Comparison of ENCODE assay signal across 25 mouse cellular contexts in the genomic region with DNA sequence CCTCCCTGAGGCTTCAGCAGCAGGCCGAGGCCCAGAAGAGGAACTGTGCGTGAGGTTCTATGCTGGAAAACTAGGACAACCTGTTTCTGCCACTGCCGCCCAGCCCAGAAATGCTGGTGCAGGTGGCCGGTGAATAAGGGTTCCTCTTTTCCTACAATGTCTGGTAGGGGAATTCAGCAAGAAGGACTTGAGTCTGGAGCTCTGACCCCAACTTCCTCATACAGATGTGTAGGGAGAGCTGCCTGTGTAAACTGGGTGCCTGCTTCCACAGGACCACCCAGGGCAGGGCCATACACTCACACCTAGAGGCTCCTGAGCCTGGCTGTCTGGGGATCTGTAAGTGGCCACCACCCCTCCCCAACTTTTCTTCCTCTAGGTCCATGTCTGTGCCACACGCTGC.
A peak's percentile ranks its signal among the peaks of the same experiment; 100 is the strongest.
DNase-seq lines count a peak whose midpoint lies in the region; ATAC-seq and TF ChIP-seq lines count a peak whose summit lies in the region.
"Had no signal": no experiment of that assay in that cellular context is flagged by ENCODE, and none has a peak within 500 bp of the region (broad histone marks: within the 10 kb centered on the region; RNA-seq: fewer than 3 reads in every experiment).

No protein-coding gene starts in this region.

- no peak for TF ChIP-seq POLR2A in MEL (IDR thresholded peaks at IDR 0.05; ENCODE audit: control insufficient read depth in 1 of 2, insufficient read depth in 1 of 2, low read depth in 1 of 2, low read length in 2 of 2, poor library complexity in 1 of 2)

- no peak overlapping the region for H3K9ac ChIP-seq in forebrain, embryonic 12.5 days
- H3K9ac ChIP-seq in MEL (ENCODE audit: control insufficient read depth, low read depth, low read length, poor library complexity, severe bottlenecking) = no peak overlapping the region
- no peak overlapping the region for H3K9ac ChIP-seq in stomach, postnatal 0 days (ENCODE audit: low read length)
- H3K9ac ChIP-seq: embryonic facial prominence, embryonic 13.5 days; forebrain, postnatal 0 days; heart, embryonic 15.5 days; hindbrain, embryonic 13.5 days; limb, embryonic 12.5 days; liver, embryonic 15.5 days; lung, embryonic 15.5 days; midbrain, embryonic 12.5 days; neural tube, embryonic 12.5 days had no signal

- ATAC-seq in forebrain, embryonic 12.5 days (ENCODE audit: low FRiP score) = no peak
- ATAC-seq in stomach, postnatal 0 days (ENCODE audit: low FRiP score, low TSS enrichment) = no peak
- ATAC-seq: forebrain, postnatal 0 days; intestine, postnatal 0 days had no signal

- no peak for TF ChIP-seq RAD21 in MEL (IDR thresholded peaks at IDR 0.05; ENCODE audit: low read depth, low read length)

- no peaks in the 10 kb centered on the region for H3K9me3 ChIP-seq in forebrain, embryonic 10.5 days
- H3K9me3 ChIP-seq in forebrain, embryonic 12.5 days = no peaks in the 10 kb centered on the region
- H3K9me3 ChIP-seq in MEL (replicated peaks; ENCODE audit: insufficient read depth, low read length) = no peaks in the 10 kb centered on the region
- H3K9me3 ChIP-seq in limb, embryonic 10.5 days (replicated peaks) = no peaks in the 10 kb centered on the region
- no peaks in the 10 kb centered on the region for H3K9me3 ChIP-seq in stomach, postnatal 0 days (ENCODE audit: control insufficient read depth, low read length)
- H3K9me3 ChIP-seq: embryonic facial prominence, embryonic 13.5 days; heart, embryonic 15.5 days; hindbrain, embryonic 13.5 days; limb, embryonic 12.5 days; liver, embryonic 15.5 days; lung, embryonic 15.5 days; megakaryocyte, embryonic 14.5 days; midbrain, embryonic 12.5 days had no signal

- no peak for TF ChIP-seq EP300 in MEL (IDR thresholded peaks at IDR 0.05; ENCODE audit: low read depth in 1 of 2, low read length in 2 of 2)
- TF ChIP-seq EP300 in stomach, postnatal 0 days (optimal IDR thresholded peaks at IDR 0.05) = no peak

- peak overlapping the region; percentile 53; the same call in 1 of the 2 replicates for H3K27ac ChIP-seq in forebrain, embryonic 10.5 days
- no peak overlapping the region for H3K27ac ChIP-seq in forebrain, embryonic 12.5 days
- H3K27ac ChIP-seq in MEL (ENCODE audit: control insufficient read depth, low read depth, low read length) = no peak overlapping the region
- H3K27ac ChIP-seq in limb, embryonic 10.5 days = peak overlapping the region; percentile 44; the same call in 1 of the 2 replicates
- 0 out of 2 replicates have a peak overlapping the region, but pooled peaks have one; percentile 13 for H3K27ac ChIP-seq in stomach, postnatal 0 days (replicated peaks)
- H3K27ac ChIP-seq: embryonic facial prominence, embryonic 13.5 days; heart, embryonic 15.5 days; hindbrain, embryonic 13.5 days; limb, embryonic 12.5 days; liver, embryonic 15.5 days; lung, embryonic 15.5 days; midbrain, embryonic 12.5 days; neural tube, embryonic 12.5 days had no signal

- no peaks in the 10 kb centered on the region for H3K79me2 ChIP-seq in MEL (ENCODE audit: control insufficient read depth, insufficient read depth, low read length, poor library complexity)

- DNase-seq in forebrain, embryonic 10.5 days (ENCODE audit: extremely low spot score, low spot score) = no peak
- DNase-seq in MEL (ENCODE audit: low read depth, low spot score) = peak; percentile 4
- DNase-seq in limb, embryonic 10.5 days (ENCODE audit: low spot score) = no peak
- peak; percentile 33 for DNase-seq in stomach, postnatal 0 days (ENCODE audit: low spot score)
- no peak for DNase-seq in lung, adult 18-20 months
- DNase-seq in cerebellum, postnatal 25 days = no peak
- DNase-seq: adrenal gland, postnatal 14 days; cerebellum, adult 2 months; cerebellum, postnatal 14 days; embryo, embryonic 11 days; forebrain, postnatal 0 days; kidney, postnatal 14 days; thymus, postnatal 4 days had no signal

- H3K4me3 ChIP-seq in forebrain, embryonic 10.5 days = no peak overlapping the region
- no peak overlapping the region for H3K4me3 ChIP-seq in forebrain, embryonic 12.5 days (replicated peaks)
- no peak overlapping the region for H3K4me3 ChIP-seq in MEL (ENCODE audit: control insufficient read depth in 1 of 2, insufficient read depth in 1 of 2, low read depth in 2 of 2, low read length in 2 of 2)
- no peak overlapping the region for H3K4me3 ChIP-seq in limb, embryonic 10.5 days
- H3K4me3 ChIP-seq in stomach, postnatal 0 days (ENCODE audit: low read depth, low read length) = no peak overlapping the region
- H3K4me3 ChIP-seq: embryonic facial prominence, embryonic 13.5 days; heart, embryonic 15.5 days; hindbrain, embryonic 13.5 days; limb, embryonic 12.5 days; liver, embryonic 15.5 days; lung, embryonic 15.5 days; megakaryocyte, embryonic 14.5 days; midbrain, embryonic 12.5 days; myocyte; neural tube, embryonic 12.5 days had no signal

- no peaks in the 10 kb centered on the region for H3K36me3 ChIP-seq in forebrain, embryonic 10.5 days (replicated peaks)
- no peaks in the 10 kb centered on the region for H3K36me3 ChIP-seq in forebrain, embryonic 12.5 days (replicated peaks)
- no peaks in the 10 kb centered on the region for H3K36me3 ChIP-seq in MEL (ENCODE audit: control insufficient read depth in 1 of 2, insufficient read depth in 2 of 2, low read length in 2 of 2)
- no peaks in the 10 kb centered on the region for H3K36me3 ChIP-seq in limb, embryonic 10.5 days
- H3K36me3 ChIP-seq in stomach, postnatal 0 days (ENCODE audit: control insufficient read depth, insufficient read depth, low read length) = no peaks in the 10 kb centered on the region
- H3K36me3 ChIP-seq: embryonic facial prominence, embryonic 13.5 days; heart, embryonic 15.5 days; hindbrain, embryonic 13.5 days; limb, embryonic 12.5 days; liver, embryonic 15.5 days; lung, embryonic 15.5 days; midbrain, embryonic 12.5 days; neural tube, embryonic 12.5 days had no signal

- no peak overlapping the region for H3K4me2 ChIP-seq in forebrain, embryonic 12.5 days
- H3K4me2 ChIP-seq in stomach, postnatal 0 days (replicated peaks; ENCODE audit: low read depth) = no peak overlapping the region
- H3K4me2 ChIP-seq: embryonic facial prominence, embryonic 13.5 days; heart, embryonic 15.5 days; hindbrain, embryonic 13.5 days; limb, embryonic 12.5 days; liver, embryonic 15.5 days; lung, embryonic 15.5 days; midbrain, embryonic 12.5 days; neural tube, embryonic 12.5 days had no signal

- WGBS in forebrain, embryonic 10.5 days = 94% methylated on average over 5 of the region's 5 CpGs
- WGBS in forebrain, embryonic 12.5 days = 87% methylated on average over 5 of the region's 5 CpGs
- WGBS in limb, embryonic 10.5 days = 83% methylated on average over 5 of the region's 5 CpGs
- 67% methylated on average over 5 of the region's 5 CpGs for WGBS in stomach, postnatal 0 days

- H3K27me3 ChIP-seq in forebrain, embryonic 10.5 days (ENCODE audit: poor library complexity, severe bottlenecking) = peaks cover 16% of the 10 kb centered on the region; the same call in 1 of the 2 replicates
- no peaks in the 10 kb centered on the region; the same call in 1 of the 2 replicates for H3K27me3 ChIP-seq in forebrain, embryonic 12.5 days
- no peaks in the 10 kb centered on the region; a peak in 1 of 4 replicates for H3K27me3 ChIP-seq in MEL (ENCODE audit: control insufficient read depth in 1 of 2, insufficient read depth in 2 of 2, low read length in 2 of 2)
- H3K27me3 ChIP-seq in limb, embryonic 10.5 days (ENCODE audit: low read depth, poor library complexity, severe bottlenecking) = no peaks in the 10 kb centered on the region
- no peaks in the 10 kb centered on the region for H3K27me3 ChIP-seq in stomach, postnatal 0 days (ENCODE audit: control insufficient read depth, insufficient read depth, low read length)
- H3K27me3 ChIP-seq: embryonic facial prominence, embryonic 13.5 days; heart, embryonic 15.5 days; limb, embryonic 12.5 days; liver, embryonic 15.5 days; lung, embryonic 15.5 days; midbrain, embryonic 12.5 days had no signal

- peaks cover 35% of the 10 kb centered on the region for H3K4me1 ChIP-seq in forebrain, embryonic 10.5 days
- peaks cover 13% of the 10 kb centered on the region for H3K4me1 ChIP-seq in forebrain, embryonic 12.5 days
- no peaks in the 10 kb centered on the region for H3K4me1 ChIP-seq in MEL (ENCODE audit: control insufficient read depth in 1 of 2, insufficient read depth in 2 of 2, low read length in 2 of 2)
- H3K4me1 ChIP-seq in limb, embryonic 10.5 days = peaks cover 8% of the 10 kb centered on the region; the same call in 1 of the 2 replicates
- H3K4me1 ChIP-seq in stomach, postnatal 0 days (replicated peaks; ENCODE audit: control insufficient read depth, insufficient read depth) = no peaks in the 10 kb centered on the region
- H3K4me1 ChIP-seq: neural tube, embryonic 12.5 days had no signal

- TF ChIP-seq CTCF in MEL (IDR thresholded peaks at IDR 0.05 in 2 of 3, conservative IDR thresholded peaks at IDR 0.05 in 1 of 3; ENCODE audit: control insufficient read depth in 1 of 3, insufficient read depth in 1 of 3, low read depth in 2 of 3, low read length in 3 of 3, poor library complexity in 1 of 3, severe bottlenecking in 1 of 3) = no peak
- TF ChIP-seq CTCF in stomach, postnatal 0 days (IDR thresholded peaks at IDR 0.05; ENCODE audit: low read depth) = no peak

TF ChIP-seq in MEL, 35 proteins besides CTCF, POLR2A, EP300 and RAD21:
- no peak for TF ChIP-seq SIN3A (IDR thresholded peaks at IDR 0.05; ENCODE audit: low read length)
- TF ChIP-seq POLR2AphosphoS2 (IDR thresholded peaks at IDR 0.05; ENCODE audit: low read length) = no peak
- no peak for TF ChIP-seq BHLHE40 (IDR thresholded peaks at IDR 0.05; ENCODE audit: borderline replicate concordance, low read depth, low read length)
- no peak for TF ChIP-seq GABPA (IDR thresholded peaks at IDR 0.05; ENCODE audit: low read depth, low read length)
- TF ChIP-seq ZKSCAN1 (IDR thresholded peaks at IDR 0.05; ENCODE audit: low read depth, low read length) = no peak
- no peak for TF ChIP-seq MYC (IDR thresholded peaks at IDR 0.05; ENCODE audit: low read depth, low read length)
- no peak for TF ChIP-seq POLR2AphosphoS5 (IDR thresholded peaks at IDR 0.05; ENCODE audit: borderline replicate concordance, low read depth, low read length)
- no peak for TF ChIP-seq ZMIZ1 (IDR thresholded peaks at IDR 0.05; ENCODE audit: low read depth, low read length)
- TF ChIP-seq ELF1 (IDR thresholded peaks at IDR 0.05; ENCODE audit: low read depth, low read length) = no peak
- no peak for TF ChIP-seq TBP (IDR thresholded peaks at IDR 0.05; ENCODE audit: low read depth, low read length)
- no peak for TF ChIP-seq MAX (IDR thresholded peaks at IDR 0.05; ENCODE audit: low read length)
- TF ChIP-seq USF2 (IDR thresholded peaks at IDR 0.05; ENCODE audit: borderline replicate concordance in 1 of 2, insufficient read depth in 1 of 2, low read depth in 1 of 2, low read length in 2 of 2) = no peak
- no peak for TF ChIP-seq SMC3 (IDR thresholded peaks at IDR 0.05; ENCODE audit: low read depth, low read length)
- TF ChIP-seq RCOR1 (IDR thresholded peaks at IDR 0.05; ENCODE audit: low read depth, low read length) = no peak
- TF ChIP-seq NRF1 (IDR thresholded peaks at IDR 0.05; ENCODE audit: insufficient read depth, low read depth, low read length, poor library complexity, severe bottlenecking) = no peak
- no peak for TF ChIP-seq KAT2A (conservative IDR thresholded peaks at IDR 0.05; ENCODE audit: low read depth, low read length)

Comparison
In these comparisons a context has a peak if more than half of its experiments do, and no peak if none do; other contexts are left out.
1. H3K27ac ChIP-seq: peak in forebrain, embryonic 10.5 days (single experiment), limb, embryonic 10.5 days (single experiment) and stomach, postnatal 0 days (single experiment); none in forebrain, embryonic 12.5 days (single experiment) and MEL (single experiment).
2. DNase-seq: peak in MEL (single experiment) and stomach, postnatal 0 days (single experiment); none in forebrain, embryonic 10.5 days (single experiment), limb, embryonic 10.5 days (single experiment), lung, adult 18-20 months (0 of 2) and cerebellum, postnatal 25 days (0 of 2).